ENCODE assay signal across 21 mouse cellular contexts in the genomic region with DNA sequence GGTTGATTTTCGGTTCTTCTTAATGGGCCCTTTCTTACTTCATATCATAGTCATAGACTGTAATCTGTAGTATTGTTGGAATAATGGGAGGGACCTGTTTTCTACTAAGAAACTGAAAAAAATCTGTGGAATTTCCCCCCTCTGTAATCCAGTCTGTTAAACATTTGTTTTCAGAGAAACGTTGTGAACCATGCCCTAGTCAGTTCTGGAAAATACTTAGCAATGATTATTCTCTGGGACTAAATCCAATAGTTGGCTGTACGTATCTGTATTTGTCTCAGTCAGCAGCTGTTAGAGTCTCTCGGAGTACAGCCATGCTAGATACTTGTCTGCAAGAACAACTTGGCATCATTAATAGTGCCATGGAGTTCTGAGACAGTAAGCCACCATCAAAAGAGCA. TPM values are rescaled to one million over a fixed set of nuclear protein-coding genes. Genes with fewer than 3 reads are reported as not detected.
"Had no signal": no experiment of that assay in that cellular context is flagged by ENCODE, and none has a peak within 500 bp of the region (broad histone marks: within the 10 kb centered on the region; RNA-seq: fewer than 3 reads in every experiment).

No protein-coding gene starts in this region.

- H3K4me2 ChIP-seq: limb, embryonic 15.5 days; liver, embryonic 13.5 days; midbrain, embryonic 12.5 days; neural tube, embryonic 13.5 days; stomach, embryonic 15.5 days had no signal

- H3K27ac ChIP-seq: hindbrain, postnatal 0 days; kidney, postnatal 0 days; limb, embryonic 15.5 days; liver, embryonic 13.5 days; midbrain, embryonic 12.5 days; neural tube, embryonic 13.5 days; stomach, embryonic 15.5 days had no signal

- H3K27me3 ChIP-seq: limb, embryonic 15.5 days; liver, embryonic 13.5 days; midbrain, embryonic 12.5 days; neural tube, embryonic 13.5 days; stomach, embryonic 15.5 days had no signal

- ATAC-seq: hindbrain, postnatal 0 days; midbrain, embryonic 16.5 days had no signal

- H3K9me3 ChIP-seq: limb, embryonic 15.5 days; liver, embryonic 13.5 days; stomach, embryonic 15.5 days had no signal

- H3K4me1 ChIP-seq: limb, embryonic 15.5 days; liver, embryonic 13.5 days; midbrain, embryonic 12.5 days; neural tube, embryonic 13.5 days; stomach, embryonic 15.5 days had no signal

- DNase-seq: liver, embryonic 13.5 days; lung, adult 18-20 months; right cerebral cortex, postnatal 14 days; thymus, postnatal 36 days had no signal

- H3K4me3 ChIP-seq: limb, embryonic 15.5 days; liver, embryonic 13.5 days; midbrain, embryonic 12.5 days; neural tube, embryonic 13.5 days; stomach, embryonic 15.5 days had no signal

- H3K9ac ChIP-seq: limb, embryonic 15.5 days; liver, embryonic 13.5 days; midbrain, embryonic 12.5 days; neural tube, embryonic 13.5 days; stomach, embryonic 15.5 days had no signal

- H3K36me3 ChIP-seq: limb, embryonic 15.5 days; liver, embryonic 13.5 days; midbrain, embryonic 12.5 days; neural tube, embryonic 13.5 days; stomach, embryonic 15.5 days had no signal

RNA-seq across cellular contexts. Expression of a gene that starts 27.2 kb away (rescaled TPM):
- total RNA-seq: hindbrain, postnatal 0 days; layer of hippocampus, postnatal 36 days; left cerebral cortex, adult 8-10 months; left cerebral cortex, postnatal 25 days; megakaryocyte-erythroid progenitor cell, adult 5-6 weeks had no signal
- polyA plus RNA-seq: hindbrain, postnatal 0 days; intestine, embryonic 14.5 days; limb, embryonic 11.5 days; limb, embryonic 15.5 days; liver, embryonic 13.5 days; lung, embryonic 16.5 days; midbrain, embryonic 12.5 days; midbrain, embryonic 16.5 days; neural tube, embryonic 13.5 days; spleen, adult 2 months; stomach, embryonic 15.5 days; testis, adult 2 months; thymus, postnatal 0 days had no signal
